Mouse (Mus musculus) heart, adult 10 weeks (tissue): ENCODE measurements around the gene Sik2. TPM values are rescaled to one million over a fixed set of nuclear protein-coding genes. Genes with fewer than 3 reads are reported as not detected.

Experiments
- polyA plus RNA-seq: library from polyadenylated mRNA; stranded (reverse); fragments of 350-450 nt; fragmentation: Illumina TruSeq; extraction: RNeasy Lipid Tissue Mini Kit (QIAGEN cat#74804); gene quantifications from one replicate; pipeline ENCODE4 v1.2.3, GENCODE M21; 2014; ENCODE audit warnings: low read depth, low replicate concordance

Sik2 gene
- 14.8 TPM for polyA plus RNA-seq

GRCm38 (mm10) chr9:51008841-51009655 is at the start of gene Sik2:
Gene Sik2, minus strand, starts transcription at chr9:51009073.

GRCm38 (mm10) chr9:50845081-50845480 is 163.8 kb downstream of the Sik2 start, which contains the start of gene Ppp2r1b:
Gene Ppp2r1b, plus strand, starts transcription at chr9:50845301.

Other genes with a start within 250 kb of the Sik2 start
- 4.2 TPM for gene Fdxacb1, start 240.8 kb downstream of the Sik2 start, polyA plus RNA-seq
- 9.2 TPM for gene Alg9, start 234.1 kb downstream of the Sik2 start, polyA plus RNA-seq
- 26.6 TPM for gene 1110032A03Rik, start 233.6 kb downstream of the Sik2 start, polyA plus RNA-seq
- gene Ppp2r1b, start 163.8 kb downstream of the Sik2 start, polyA plus RNA-seq = 6.4 TPM
- gene Btg4, start 51.8 kb upstream of the Sik2 start, polyA plus RNA-seq = not detected
- gene Layn, start 68.0 kb upstream of the Sik2 start, polyA plus RNA-seq = 4.8 TPM
- gene 4833427G06Rik, start 93.0 kb upstream of the Sik2 start, polyA plus RNA-seq = not detected
- not detected for gene Gm32742, start 156.4 kb upstream of the Sik2 start, polyA plus RNA-seq
- gene Pou2af1, start 204.6 kb upstream of the Sik2 start, polyA plus RNA-seq = 0.39 TPM